Mouse (Mus musculus): Measurements from ENCODE around the gene Hoxa4. TPM values are rescaled to one million over a fixed set of nuclear protein-coding genes. Genes with fewer than 3 reads are reported as not detected.

Gene Hoxa4
- polyA plus RNA-seq, 1 experiment from 2014 or later = 0.13 TPM

DNA sequence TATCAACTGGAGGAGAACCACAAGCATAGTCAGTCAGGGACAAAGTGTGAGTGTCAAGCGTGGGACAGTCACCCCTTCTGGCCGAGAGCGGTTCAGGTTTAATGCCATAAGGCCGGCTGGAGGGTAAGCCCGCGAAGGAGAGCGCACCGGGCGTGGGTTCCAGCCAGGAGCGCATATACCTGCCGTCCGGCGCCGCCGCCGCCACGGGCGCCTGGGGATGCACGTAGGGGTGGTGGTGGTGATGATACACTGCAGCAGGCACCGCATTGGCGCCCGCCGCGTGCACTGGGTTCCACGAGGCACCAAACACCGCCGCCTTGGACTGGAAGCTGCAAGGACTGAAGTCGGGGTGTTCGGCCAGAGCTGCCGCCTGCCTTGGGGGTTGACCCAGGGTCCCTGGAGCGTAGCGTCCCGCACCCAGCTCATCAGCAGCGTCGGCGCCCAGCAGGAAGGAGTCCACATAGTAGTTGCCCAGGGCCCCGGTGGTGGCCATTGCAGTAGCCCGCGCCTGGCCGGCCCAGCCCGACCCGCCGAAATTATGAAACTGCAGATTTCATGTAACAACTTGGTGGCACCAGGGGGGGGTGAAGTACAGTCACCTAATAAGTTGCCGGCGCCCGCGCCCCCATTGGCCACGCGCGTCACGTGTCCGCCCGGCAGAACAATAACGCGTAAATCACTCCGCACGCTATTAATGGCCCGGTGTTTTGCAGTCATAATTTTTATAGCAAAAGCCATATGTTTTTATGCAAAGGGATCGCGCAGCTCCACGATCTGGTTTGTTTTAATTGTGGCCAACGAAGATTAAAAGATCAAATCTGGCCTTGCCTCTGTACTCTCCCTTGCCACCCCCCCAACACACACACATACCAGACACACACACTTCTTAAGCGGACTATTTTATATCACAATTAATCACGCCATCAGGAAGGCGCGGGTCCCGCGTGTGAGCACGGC, 34.3 kb upstream of the Hoxa4 start:
- peak overlapping the region; percentile 13; the same call in 1 of the 2 replicates for H3K4me3 ChIP-seq (ENCODE audit: low read depth, low read length)
- H3K4me2 ChIP-seq (ENCODE audit: low read depth, low read length) = peak overlapping the region; percentile 38
- no peaks in the 10 kb centered on the region for H3K9me3 ChIP-seq (ENCODE audit: low read length)
- H3K27ac ChIP-seq (ENCODE audit: low read depth) = no peak overlapping the region
- no peaks in the 10 kb centered on the region for H3K36me3 ChIP-seq (replicated peaks; ENCODE audit: insufficient read depth, low read length)
- peaks cover 9% of the 10 kb centered on the region for H3K4me1 ChIP-seq (ENCODE audit: insufficient read depth)
- TF ChIP-seq EP300 (IDR thresholded peaks at IDR 0.05; ENCODE audit: low read depth) (no peak), CTCF (IDR thresholded peaks at IDR 0.05; ENCODE audit: low read depth) (no peak)
- H3K9ac ChIP-seq (replicated peaks) = no peak overlapping the region
- WGBS (ENCODE audit: insufficient replicate concordance) = 2% methylated on average over 68 of the region's 69 CpGs
- ATAC-seq (no peak), DNase-seq (no peak)
- H3K27me3 ChIP-seq (ENCODE audit: insufficient read depth, low read length) = peaks cover 99% of the 10 kb centered on the region

DNA sequence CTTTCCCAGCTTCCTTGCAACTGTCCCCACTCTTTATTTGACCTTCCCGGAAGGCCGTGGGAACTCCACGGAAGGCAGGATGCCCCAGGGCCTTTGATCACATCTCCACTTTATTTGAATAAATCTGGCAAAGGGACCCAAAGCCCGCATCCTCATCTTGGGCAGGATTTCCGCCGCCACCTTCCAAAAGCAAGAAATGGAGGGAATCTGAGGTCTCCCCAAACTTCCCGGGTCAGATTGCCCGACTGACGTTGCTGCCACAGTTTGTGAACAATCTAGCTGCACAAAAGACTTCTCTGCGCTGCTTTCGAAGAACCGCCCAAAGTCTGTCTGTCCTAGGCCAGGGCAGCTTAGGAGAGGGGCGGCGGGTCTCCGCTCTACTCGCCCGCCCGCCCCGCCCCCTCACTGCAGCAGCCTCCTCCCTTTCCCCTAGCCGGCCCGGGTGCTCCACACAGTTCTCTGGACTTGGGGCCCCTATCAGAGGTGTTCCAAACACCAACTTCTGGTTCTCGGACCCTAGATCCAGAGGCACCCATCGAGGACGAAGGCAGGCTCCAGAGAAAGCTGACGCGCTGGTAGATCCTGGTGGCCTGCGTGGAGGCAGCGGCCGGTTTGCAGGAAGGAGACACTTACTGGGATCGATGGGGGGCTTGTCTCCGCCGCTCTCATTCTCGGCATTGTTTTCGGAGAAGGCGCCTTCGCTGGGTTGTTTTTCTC, 33.5 kb upstream of the Hoxa4 start:
- Histone ChIP-seq H3K4me2 (ENCODE audit: low read depth, low read length) (peak overlapping the region; percentile 38; the same call in 1 of the 2 replicates), H3K4me3 (ENCODE audit: low read depth, low read length) (no peak overlapping the region), H3K27ac (ENCODE audit: low read depth) (no peak overlapping the region), H3K9me3 (ENCODE audit: low read length) (no peaks in the 10 kb centered on the region), H3K9ac (replicated peaks) (no peak overlapping the region), H3K27me3 (ENCODE audit: insufficient read depth, low read length) (peaks cover 99% of the 10 kb centered on the region), H3K4me1 (ENCODE audit: insufficient read depth) (peaks cover 9% of the 10 kb centered on the region), H3K36me3 (replicated peaks; ENCODE audit: insufficient read depth, low read length) (no peaks in the 10 kb centered on the region)
- 3% methylated on average over 36 of the region's 36 CpGs for WGBS (ENCODE audit: insufficient replicate concordance)
- ATAC-seq = no peak
- no peak for DNase-seq
- TF ChIP-seq EP300 (IDR thresholded peaks at IDR 0.05; ENCODE audit: low read depth) (no peak), CTCF (IDR thresholded peaks at IDR 0.05; ENCODE audit: low read depth) (no peak)

DNA sequence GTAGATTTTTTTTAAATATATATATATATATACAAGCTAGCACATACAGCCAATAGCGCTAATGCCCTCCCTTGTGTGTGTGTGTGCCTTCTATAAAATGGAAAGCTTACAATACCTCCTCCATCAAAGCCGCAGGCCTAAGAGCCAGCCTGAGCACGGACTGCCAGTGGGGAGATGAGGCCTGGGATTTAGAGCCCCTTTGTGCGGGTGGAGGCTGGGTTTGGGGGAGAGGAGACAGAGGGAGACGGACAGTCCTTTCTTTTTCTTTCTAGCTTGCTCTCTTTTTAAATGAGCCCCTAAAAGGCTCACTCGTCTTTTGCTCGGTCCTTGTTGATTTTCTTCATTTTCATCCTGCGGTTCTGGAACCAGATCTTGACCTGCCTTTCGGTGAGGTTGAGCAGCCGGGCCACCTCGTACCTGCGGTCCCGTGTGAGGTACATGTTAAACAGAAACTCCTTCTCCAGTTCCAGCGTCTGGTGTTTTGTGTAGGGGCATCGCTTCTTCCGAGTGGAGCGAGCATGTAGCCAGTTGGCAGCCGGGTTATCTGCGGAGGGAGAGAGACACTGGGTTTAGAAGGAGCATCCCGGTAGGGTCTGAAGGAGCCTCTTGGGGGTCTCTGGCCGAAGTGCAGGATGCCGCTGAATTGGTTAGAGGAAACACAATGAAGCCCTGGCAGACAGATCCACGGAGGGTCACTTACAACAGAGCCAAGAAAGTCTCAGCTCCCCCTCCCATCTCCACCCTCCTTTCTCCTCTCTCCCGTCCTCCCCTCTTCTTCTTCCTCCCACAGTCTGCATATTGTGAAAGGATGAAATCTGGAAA, 32.6 kb upstream of the Hoxa4 start:
- Histone ChIP-seq H3K9ac (replicated peaks) (no peak overlapping the region), H3K27ac (ENCODE audit: low read depth) (no peak overlapping the region), H3K4me2 (ENCODE audit: low read depth, low read length) (no peak overlapping the region), H3K4me3 (ENCODE audit: low read depth, low read length) (0 out of 2 replicates have a peak overlapping the region, but pooled peaks have one; percentile 3), H3K27me3 (ENCODE audit: insufficient read depth, low read length) (peaks cover 99% of the 10 kb centered on the region), H3K9me3 (ENCODE audit: low read length) (no peaks in the 10 kb centered on the region), H3K36me3 (replicated peaks; ENCODE audit: insufficient read depth, low read length) (no peaks in the 10 kb centered on the region), H3K4me1 (ENCODE audit: insufficient read depth) (peaks cover 9% of the 10 kb centered on the region)
- TF ChIP-seq EP300 (IDR thresholded peaks at IDR 0.05; ENCODE audit: low read depth) (no peak), CTCF (IDR thresholded peaks at IDR 0.05; ENCODE audit: low read depth) (no peak)
- ATAC-seq (no peak), DNase-seq (no peak)
- 7% methylated on average over 24 of the region's 24 CpGs for WGBS (ENCODE audit: insufficient replicate concordance)

GRCm38 (mm10) chr6:52222729-52223128, 31.2 kb upstream of the Hoxa4 start:
- no peaks in the 10 kb centered on the region for H3K9me3 ChIP-seq (ENCODE audit: low read length)
- ATAC-seq (no peak), DNase-seq (no peak)
- H3K9ac ChIP-seq (replicated peaks) = no peak overlapping the region
- H3K4me1 ChIP-seq (ENCODE audit: insufficient read depth) = peaks cover 9% of the 10 kb centered on the region
- no peak overlapping the region for H3K4me3 ChIP-seq (ENCODE audit: low read depth, low read length)
- no peak for TF ChIP-seq EP300 (IDR thresholded peaks at IDR 0.05; ENCODE audit: low read depth)
- no peak for TF ChIP-seq CTCF (IDR thresholded peaks at IDR 0.05; ENCODE audit: low read depth)
- no peak overlapping the region for H3K4me2 ChIP-seq (ENCODE audit: low read depth, low read length)
- no peak overlapping the region for H3K27ac ChIP-seq (ENCODE audit: low read depth)
- H3K27me3 ChIP-seq (ENCODE audit: insufficient read depth, low read length) = peaks cover 100% of the 10 kb centered on the region
- WGBS (ENCODE audit: insufficient replicate concordance) = 24% methylated on average over 13 of the region's 13 CpGs
- H3K36me3 ChIP-seq (replicated peaks; ENCODE audit: insufficient read depth, low read length) = no peaks in the 10 kb centered on the region

- no peak overlapping the region for H3K27ac ChIP-seq (ENCODE audit: low read depth)
- 14% methylated on average over 21 of the region's 21 CpGs for WGBS (ENCODE audit: insufficient replicate concordance)
- peak overlapping the region; percentile 58 for H3K4me3 ChIP-seq (ENCODE audit: low read depth, low read length)
- H3K9me3 ChIP-seq (ENCODE audit: low read length) = no peaks in the 10 kb centered on the region
- TF ChIP-seq EP300 (IDR thresholded peaks at IDR 0.05; ENCODE audit: low read depth) = no peak
- no peak for TF ChIP-seq CTCF (IDR thresholded peaks at IDR 0.05; ENCODE audit: low read depth)
- DNase-seq (no peak), ATAC-seq (0 out of 2 replicates have a peak, but pooled peaks have one; percentile 3)
- H3K27me3 ChIP-seq (ENCODE audit: insufficient read depth, low read length) = peaks cover 100% of the 10 kb centered on the region
- peak overlapping the region; percentile 90 for H3K4me2 ChIP-seq (ENCODE audit: low read depth, low read length)
- peaks cover 12% of the 10 kb centered on the region for H3K4me1 ChIP-seq (ENCODE audit: insufficient read depth)
- no peak overlapping the region for H3K9ac ChIP-seq (replicated peaks)
- H3K36me3 ChIP-seq (replicated peaks; ENCODE audit: insufficient read depth, low read length) = no peaks in the 10 kb centered on the region
Observed at GRCm38 (mm10) chr6:52221993-52222685, 30.6 kb upstream of the Hoxa4 start.
